Mouse (Mus musculus) bone marrow, adult 2 months (tissue): ENCODE measurements at regions not wholly inside any gene's neighbourhood (a gene's known extent, or its start where the extent isn't known, plus 50 kb on each side); places are given as distances from the start of the nearest gene placed in this dataset.

Experiments
- CTCF ChIP-seq: fragments of 200-500 bp; IDR thresholded peaks from 2 replicates; pipeline ENCODE4 v1.5.1; 2011; ENCODE audit warnings: low read length, control low read depth; ENCODE audit not compliant: control insufficient read depth, insufficient read depth
- POLR2A ChIP-seq: fragments of 200-500 bp; IDR thresholded peaks from 2 replicates; pipeline ENCODE4 v1.6.1; 2011; ENCODE audit warnings: low read depth, mild to moderate bottlenecking, control low read depth, low read length, borderline replicate concordance; ENCODE audit not compliant: control insufficient read depth

GRCm38 (mm10) chr1:177322745-177323299 lies 64.8 kb upstream of the Akt3 start:
- TF ChIP-seq POLR2A (no peak), CTCF (no peak)
